Mouse (Mus musculus): ENCODE data around the gene Oard1. TPM values are rescaled to one million over a fixed set of nuclear protein-coding genes. Genes with fewer than 3 reads are reported as not detected.

Oard1 gene
- polyA plus RNA-seq, 1 experiment = 29.3 TPM

- no peak overlapping the region for H3K27ac ChIP-seq (ENCODE audit: insufficient read depth, low read depth, low read length)
- TF ChIP-seq POLR2A (IDR thresholded peaks at IDR 0.05; ENCODE audit: borderline replicate concordance, low read depth, low read length) = no peak
- no peak for TF ChIP-seq CTCF (IDR thresholded peaks at IDR 0.05; ENCODE audit: low read depth, low read length)
- peaks cover 10% of the 10 kb centered on the region for H3K4me1 ChIP-seq (ENCODE audit: control insufficient read depth, insufficient read depth, low read length)
- H3K4me3 ChIP-seq (ENCODE audit: insufficient read depth, low read length) = peak overlapping the region; percentile 29
These were observed 8.4 kb downstream of the Oard1 start for GRCm38 (mm10) chr17:48418174-48418573.

- H3K4me1 ChIP-seq (ENCODE audit: control insufficient read depth, insufficient read depth, low read length) = peaks cover 10% of the 10 kb centered on the region
- peak overlapping the region; percentile 29 for H3K4me3 ChIP-seq (ENCODE audit: insufficient read depth, low read length)
- TF ChIP-seq CTCF (IDR thresholded peaks at IDR 0.05; ENCODE audit: low read depth, low read length) = no peak
- TF ChIP-seq POLR2A (IDR thresholded peaks at IDR 0.05; ENCODE audit: borderline replicate concordance, low read depth, low read length) = no peak
- H3K27ac ChIP-seq (ENCODE audit: insufficient read depth, low read depth, low read length) = no peak overlapping the region
These were observed 9.0 kb downstream of the Oard1 start for GRCm38 (mm10) chr17:48418781-48419180.

GRCm38 (mm10) chr17:48419571-48419970 lies 9.8 kb downstream of the Oard1 start:
- Histone ChIP-seq H3K4me3 (ENCODE audit: insufficient read depth, low read length) (no peak overlapping the region), H3K4me1 (ENCODE audit: control insufficient read depth, insufficient read depth, low read length) (peaks cover 10% of the 10 kb centered on the region), H3K27ac (ENCODE audit: insufficient read depth, low read depth, low read length) (no peak overlapping the region)
- TF ChIP-seq POLR2A (IDR thresholded peaks at IDR 0.05; ENCODE audit: borderline replicate concordance, low read depth, low read length) (no peak), CTCF (IDR thresholded peaks at IDR 0.05; ENCODE audit: low read depth, low read length) (no peak)

GRCm38 (mm10) chr17:48424237-48424636 lies 14.4 kb downstream of the Oard1 start:
- H3K4me3 ChIP-seq (ENCODE audit: insufficient read depth, low read length) = no peak overlapping the region
- TF ChIP-seq CTCF (IDR thresholded peaks at IDR 0.05; ENCODE audit: low read depth, low read length) = no peak
- TF ChIP-seq POLR2A (IDR thresholded peaks at IDR 0.05; ENCODE audit: borderline replicate concordance, low read depth, low read length) = no peak

GRCm38 (mm10) chr17:48425823-48426612 lies 16.2 kb downstream of the Oard1 start:
- H3K27ac ChIP-seq (ENCODE audit: insufficient read depth, low read depth, low read length) = no peak overlapping the region
- H3K4me1 ChIP-seq (ENCODE audit: control insufficient read depth, insufficient read depth, low read length) = 0 out of 2 replicates have a peak, but pooled peaks cover 2% of the 10 kb centered on the region
- no peak for TF ChIP-seq CTCF (IDR thresholded peaks at IDR 0.05; ENCODE audit: low read depth, low read length)
- TF ChIP-seq POLR2A (IDR thresholded peaks at IDR 0.05; ENCODE audit: borderline replicate concordance, low read depth, low read length) = no peak
- H3K4me3 ChIP-seq (ENCODE audit: insufficient read depth, low read length) = no peak overlapping the region

More at GRCm38 (mm10) chr17:48424237-48424636, 14.4 kb downstream of the Oard1 start:
- Histone ChIP-seq H3K27ac (ENCODE audit: insufficient read depth, low read depth, low read length) (no peak overlapping the region), H3K4me1 (ENCODE audit: control insufficient read depth, insufficient read depth, low read length) (0 out of 2 replicates have a peak, but pooled peaks cover 2% of the 10 kb centered on the region)

GRCm38 (mm10) chr17:48426991-48427750 lies 17.4 kb downstream of the Oard1 start:
- Histone ChIP-seq H3K4me1 (ENCODE audit: control insufficient read depth, insufficient read depth, low read length) (0 out of 2 replicates have a peak, but pooled peaks cover 2% of the 10 kb centered on the region), H3K27ac (ENCODE audit: insufficient read depth, low read depth, low read length) (no peak overlapping the region), H3K4me3 (ENCODE audit: insufficient read depth, low read length) (no peak overlapping the region)
- no peak for TF ChIP-seq CTCF (IDR thresholded peaks at IDR 0.05; ENCODE audit: low read depth, low read length)
- no peak for TF ChIP-seq POLR2A (IDR thresholded peaks at IDR 0.05; ENCODE audit: borderline replicate concordance, low read depth, low read length)

- Histone ChIP-seq H3K4me3 (ENCODE audit: insufficient read depth, low read length) (no peak overlapping the region), H3K4me1 (ENCODE audit: control insufficient read depth, insufficient read depth, low read length) (0 out of 2 replicates have a peak, but pooled peaks cover 2% of the 10 kb centered on the region), H3K27ac (ENCODE audit: insufficient read depth, low read depth, low read length) (no peak overlapping the region)
- no peak for TF ChIP-seq CTCF (IDR thresholded peaks at IDR 0.05; ENCODE audit: low read depth, low read length)
- no peak for TF ChIP-seq POLR2A (IDR thresholded peaks at IDR 0.05; ENCODE audit: borderline replicate concordance, low read depth, low read length)
These were observed 18.2 kb downstream of the Oard1 start for GRCm38 (mm10) chr17:48427852-48428530.

- H3K27ac ChIP-seq (ENCODE audit: insufficient read depth, low read depth, low read length) = no peak overlapping the region
- no peak for TF ChIP-seq POLR2A (IDR thresholded peaks at IDR 0.05; ENCODE audit: borderline replicate concordance, low read depth, low read length)
- TF ChIP-seq CTCF (IDR thresholded peaks at IDR 0.05; ENCODE audit: low read depth, low read length) = no peak
- H3K4me3 ChIP-seq (ENCODE audit: insufficient read depth, low read length) = no peak overlapping the region
- H3K4me1 ChIP-seq (ENCODE audit: control insufficient read depth, insufficient read depth, low read length) = 0 out of 2 replicates have a peak, but pooled peaks cover 2% of the 10 kb centered on the region
These were observed 20.6 kb downstream of the Oard1 start for GRCm38 (mm10) chr17:48430394-48430793.

- H3K27ac ChIP-seq (ENCODE audit: insufficient read depth, low read depth, low read length) = no peak overlapping the region
- no peak for TF ChIP-seq CTCF (IDR thresholded peaks at IDR 0.05; ENCODE audit: low read depth, low read length)
- no peak for TF ChIP-seq POLR2A (IDR thresholded peaks at IDR 0.05; ENCODE audit: borderline replicate concordance, low read depth, low read length)
- H3K4me1 ChIP-seq (ENCODE audit: control insufficient read depth, insufficient read depth, low read length) = 0 out of 2 replicates have a peak, but pooled peaks cover 1% of the 10 kb centered on the region
- no peak overlapping the region for H3K4me3 ChIP-seq (ENCODE audit: insufficient read depth, low read length)
These were observed 21.2 kb downstream of the Oard1 start for GRCm38 (mm10) chr17:48431054-48431453.

Measured in bone marrow macrophage, adult 2 months (primary cell).